Mouse (Mus musculus): ENCODE data around the gene Ap4s1.
"Not testable (repeated sequence)": the region's sequence is repeated elsewhere in the genome, so short reads cannot be mapped to it uniquely, and the experiment has no call there.

DNA sequence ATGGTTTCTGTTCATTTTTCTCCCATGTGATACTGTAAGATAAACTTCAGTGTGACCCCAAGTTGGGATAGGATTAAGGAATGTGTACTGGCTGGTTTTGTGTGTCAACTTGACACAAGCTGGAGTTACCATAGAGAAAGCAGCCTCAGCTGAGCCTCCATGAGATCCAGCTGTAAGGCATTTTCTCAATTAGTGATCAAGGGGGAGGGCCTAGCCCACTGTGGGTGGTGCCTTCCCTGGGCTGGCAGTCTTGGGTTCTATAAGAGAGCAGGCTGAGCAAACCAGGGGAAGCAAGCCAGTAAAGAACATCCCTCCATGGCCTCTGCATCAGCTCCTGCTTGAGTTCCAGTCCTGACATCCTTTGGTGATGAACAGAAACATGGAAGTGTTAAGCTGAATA lies 41.4 kb upstream of the Ap4s1 start:
- not testable (repeated sequence) for TF ChIP-seq EP300, CTCF (IDR thresholded peaks at IDR 0.05; ENCODE audit: low read depth)

All from liver, postnatal 0 days (tissue).